Mouse (Mus musculus): ENCODE measurements around the gene Dlg1.

The Dlg1 gene

GRCm38 (mm10) chr16:31906896-31907295 is 243.7 kb downstream of the Dlg1 start:
- no peak for DNase-seq

- no peak for DNase-seq
Observed at GRCm38 (mm10) chr16:31908959-31909358, 245.7 kb downstream of the Dlg1 start.

- DNase-seq: no peak
Observed at GRCm38 (mm10) chr16:31910281-31910847, 247.1 kb downstream of the Dlg1 start.

GRCm38 (mm10) chr16:31917776-31918175 is 254.5 kb downstream of the Dlg1 start:
- DNase-seq: no peak

- DNase-seq: peak; percentile 82
Observed at GRCm38 (mm10) chr16:31918248-31918724, 255.0 kb downstream of the Dlg1 start.

GRCm38 (mm10) chr16:31924368-31924767 is 261.1 kb downstream of the Dlg1 start:
- no peak for DNase-seq

Measured in cerebellum, adult 11-12 months (tissue).